Mouse (Mus musculus) olfactory bulb, adult 2 months (tissue): ENCODE results near the gene Tnfrsf13b. TPM values are rescaled to one million over a fixed set of nuclear protein-coding genes. Genes with fewer than 3 reads are reported as not detected.

Experiments used
- H3K27ac ChIP-seq: fragments of 200-500 bp; 2 replicates; pipeline ENCODE4 v1.5.1; 2012; ENCODE audit warnings: low read depth, low read length; ENCODE audit not compliant: insufficient read depth
- H3K4me1 ChIP-seq: fragments of 200-500 bp; 2 replicates; pipeline ENCODE4 v1.6.1; 2012; ENCODE audit warnings: low read length; ENCODE audit not compliant: control insufficient read depth, insufficient read depth
- H3K4me3 ChIP-seq: fragments of 200-500 bp; 2 replicates; pipeline ENCODE4 v1.5.1; 2012; ENCODE audit warnings: mild to moderate bottlenecking, low read depth, low read length, moderate library complexity; ENCODE audit not compliant: insufficient read depth
- CTCF ChIP-seq: fragments of 200-500 bp; IDR thresholded peaks from 2 replicates; pipeline ENCODE4 v1.5.1; 2012; ENCODE audit warnings: low read depth, mild to moderate bottlenecking, low read length, moderate library complexity; ENCODE audit not compliant: insufficient read depth
- POLR2A ChIP-seq: fragments of 200-500 bp; IDR thresholded peaks from 2 replicates; pipeline ENCODE4 v1.6.1; 2012; ENCODE audit warnings: mild to moderate bottlenecking, low read depth, low read length, moderate library complexity; ENCODE audit not compliant: insufficient read depth
- WGBS: fragments of 180-500 bp; shearing (Covaris S2); methylation state at CpG from one replicate; pipeline ENCODE4 v1.1.7; 2018; 5-methylcytosine and 5-hydroxymethylcytosine counted together
- polyA plus RNA-seq: library from polyadenylated mRNA; stranded (reverse); fragments of >200 nt; gene quantifications from 2 replicates; pipeline ENCODE4 v1.2.4, GENCODE M21; 2012; ENCODE audit warnings: low replicate concordance; ENCODE audit not compliant: missing spikeins, insufficient read depth, insufficient read length

The Tnfrsf13b gene
- polyA plus RNA-seq, 1 experiment = not detected

- WGBS = 87% methylated on average over 14 of the region's 14 CpGs
- Histone ChIP-seq H3K4me3 (no peak overlapping the region), H3K27ac (no peak overlapping the region), H3K4me1 (peaks cover 3% of the 10 kb centered on the region)
- no peak for TF ChIP-seq POLR2A
- TF ChIP-seq CTCF = no peak
Observed at GRCm38 (mm10) chr11:61196616-61197353, 70.2 kb downstream of the Tnfrsf13b start.

DNA sequence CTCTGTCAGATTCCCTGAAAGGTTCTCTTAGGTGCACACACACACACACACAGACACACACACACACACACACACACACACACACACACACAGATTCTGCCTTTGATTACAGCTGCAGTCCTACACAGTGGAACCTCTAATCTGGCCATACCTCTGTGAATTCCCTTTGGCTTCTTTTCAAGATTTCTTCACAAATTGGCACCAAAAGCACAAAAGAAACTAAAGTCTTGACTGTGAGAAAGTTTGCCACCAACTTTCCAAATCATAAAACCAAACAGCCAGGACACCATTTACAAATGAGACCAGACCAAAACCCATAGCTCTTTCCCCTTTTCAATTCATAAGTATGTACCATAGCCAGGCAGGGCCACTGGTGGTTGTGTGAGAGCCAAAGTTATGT is 71.4 kb downstream of the Tnfrsf13b start:
- no peak overlapping the region for H3K27ac ChIP-seq
- peaks cover 3% of the 10 kb centered on the region for H3K4me1 ChIP-seq
- H3K4me3 ChIP-seq = no peak overlapping the region
- TF ChIP-seq POLR2A = no peak
- TF ChIP-seq CTCF = no peak

Other genes starting within 250 kb of the Tnfrsf13b start
- not detected in 2 replicates for gene Tmem11, start 247.5 kb upstream of the Tnfrsf13b start, polyA plus RNA-seq
- gene Natd1, start 212.0 kb upstream of the Tnfrsf13b start, polyA plus RNA-seq = not detected in 2 replicates
- not detected in 2 replicates for gene Map2k3, start 194.7 kb upstream of the Tnfrsf13b start, polyA plus RNA-seq
- not detected in 2 replicates for gene Kcnj12, start 104.2 kb upstream of the Tnfrsf13b start, polyA plus RNA-seq
- not detected in 2 replicates for gene Usp22, start 48.3 kb downstream of the Tnfrsf13b start, polyA plus RNA-seq
- gene Aldh3a1, start 80.8 kb downstream of the Tnfrsf13b start, polyA plus RNA-seq = not detected in 2 replicates
- gene Aldh3a2, start 140.7 kb downstream of the Tnfrsf13b start, polyA plus RNA-seq = not detected in 2 replicates
- gene Slc47a2, start 216.1 kb downstream of the Tnfrsf13b start, polyA plus RNA-seq = not detected in 2 replicates